Mouse (Mus musculus): ENCODE results near the gene Prkcb. TPM values are rescaled to one million over a fixed set of nuclear protein-coding genes. Genes with fewer than 3 reads are reported as not detected.

Gene Prkcb
- polyA plus RNA-seq, 1 experiment from 2014 or later, result 10.5 TPM

DNA sequence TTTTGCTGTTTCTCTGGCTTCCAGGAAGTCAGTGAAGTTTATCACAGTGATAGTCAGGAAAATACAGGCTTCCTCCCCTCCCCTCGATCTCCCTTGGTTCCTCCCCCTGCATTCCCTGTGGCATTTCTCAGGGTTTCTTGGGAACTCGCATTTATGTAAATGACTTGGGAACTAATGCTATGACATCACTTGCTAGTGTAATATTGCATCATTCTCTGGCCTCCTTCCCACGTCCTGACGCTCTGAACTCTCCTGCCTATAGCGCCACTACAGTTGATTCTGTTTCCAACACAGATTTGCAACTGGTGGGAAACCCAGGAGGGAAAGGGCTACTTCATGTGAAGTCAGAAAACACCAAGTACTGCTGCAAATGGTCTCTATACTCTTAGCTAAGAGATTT lies 384.4 kb downstream of the Prkcb start:
- peaks cover 15% of the 10 kb centered on the region for H3K27me3 ChIP-seq (replicated peaks)
- 0 out of 2 replicates have a peak, but pooled peaks cover 2% of the 10 kb centered on the region for H3K9me3 ChIP-seq (replicated peaks)
- no peaks in the 10 kb centered on the region for H3K36me3 ChIP-seq
- peaks cover 9% of the 10 kb centered on the region; the same call in 1 of the 2 replicates for H3K4me1 ChIP-seq (replicated peaks)
- H3K4me2 ChIP-seq, result no peak overlapping the region
- H3K4me3 ChIP-seq, result no peak overlapping the region
- no peak overlapping the region for H3K9ac ChIP-seq
- H3K27ac ChIP-seq (ENCODE audit: poor library complexity, severe bottlenecking), result no peak overlapping the region
- WGBS, result 37% methylated on average over 5 of the region's 5 CpGs
- ATAC-seq (ENCODE audit: insufficient number of reproducible peaks, low FRiP score), result no peak

DNA sequence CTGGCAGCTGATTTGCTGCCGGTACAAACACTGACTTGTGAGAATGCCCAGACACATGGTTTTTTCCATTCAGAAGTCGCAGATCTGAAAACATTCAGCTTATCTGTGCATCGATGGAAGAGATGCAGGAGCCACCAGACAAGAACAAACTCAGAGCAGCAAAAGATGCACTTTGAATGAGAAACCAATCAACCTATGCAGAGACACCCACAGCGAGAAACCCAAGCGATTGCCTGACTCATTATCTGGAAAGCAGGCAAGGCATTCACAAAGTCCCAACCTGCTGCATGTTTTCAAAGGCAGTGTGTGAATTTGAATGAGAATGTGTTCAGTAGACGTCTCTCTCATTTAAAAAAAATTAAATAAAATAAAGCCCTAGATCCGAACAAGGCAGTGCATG lies 386.7 kb downstream of the Prkcb start:
- H3K27ac ChIP-seq (ENCODE audit: poor library complexity, severe bottlenecking), result no peak overlapping the region
- H3K4me2 ChIP-seq, result no peak overlapping the region
- H3K36me3 ChIP-seq, result no peaks in the 10 kb centered on the region
- peaks cover 15% of the 10 kb centered on the region for H3K27me3 ChIP-seq (replicated peaks)
- WGBS, result 66% methylated on average over 7 of the region's 7 CpGs
- ATAC-seq (ENCODE audit: insufficient number of reproducible peaks, low FRiP score), result no peak
- no peaks in the 10 kb centered on the region for H3K9me3 ChIP-seq (replicated peaks)
- H3K9ac ChIP-seq, result no peak overlapping the region
- peaks cover 9% of the 10 kb centered on the region; the same call in 1 of the 2 replicates for H3K4me1 ChIP-seq (replicated peaks)
- no peak overlapping the region for H3K4me3 ChIP-seq

Other genes with a start within 250 kb of the Prkcb start
- gene Ubfd1, start 221.6 kb upstream of the Prkcb start, polyA plus RNA-seq (2016; fragmentation: Nextera tagmentation; extraction: Ambion mirVana), result 73.5 and 75.0 TPM in 2 replicates
- 24.7 and 25.0 TPM in 2 replicates for gene Ears2, start 221.5 kb upstream of the Prkcb start, polyA plus RNA-seq (2016; fragmentation: Nextera tagmentation; extraction: Ambion mirVana)
- 1,263 and 1,284 TPM in 2 replicates for gene Ndufab1, start 186.9 kb upstream of the Prkcb start, polyA plus RNA-seq (2016; fragmentation: Nextera tagmentation; extraction: Ambion mirVana)
- gene Palb2, start 155.8 kb upstream of the Prkcb start, polyA plus RNA-seq (2016; fragmentation: Nextera tagmentation; extraction: Ambion mirVana), result 13.2 and 14.1 TPM in 2 replicates
- 70.1 and 73.9 TPM in 2 replicates for gene Dctn5, start 155.7 kb upstream of the Prkcb start, polyA plus RNA-seq (2016; fragmentation: Nextera tagmentation; extraction: Ambion mirVana)
- 103 and 112 TPM in 2 replicates for gene Plk1, start 129.3 kb upstream of the Prkcb start, polyA plus RNA-seq (2016; fragmentation: Nextera tagmentation; extraction: Ambion mirVana)
- not detected in 2 replicates for gene Ern2, start 102.5 kb upstream of the Prkcb start, polyA plus RNA-seq (2016; fragmentation: Nextera tagmentation; extraction: Ambion mirVana)
- gene Chp2, start 69.3 kb upstream of the Prkcb start, polyA plus RNA-seq (2016; fragmentation: Nextera tagmentation; extraction: Ambion mirVana), result 0.15 and 0.42 TPM in 2 replicates